Mouse (Mus musculus) brain, embryonic 14.5 days (tissue): ENCODE data around the gene Dgkg.

ENCODE experiments used
- CTCF ChIP-seq: fragments of 200-500 bp; IDR thresholded peaks from 2 replicates; pipeline ENCODE4 v1.5.1; 2012; ENCODE audit warnings: inconsistent platforms, mild to moderate bottlenecking, moderate library complexity, borderline replicate concordance; ENCODE audit not compliant: insufficient read depth, insufficient read length; ENCODE audit errors: extremely low read depth
- POLR2A ChIP-seq: fragments of 200-500 bp; IDR thresholded peaks from 2 replicates; pipeline ENCODE4 v1.6.1; 2012; ENCODE audit warnings: mild to moderate bottlenecking, inconsistent platforms, borderline replicate concordance; ENCODE audit not compliant: poor library complexity, insufficient read depth, insufficient read length, severe bottlenecking; ENCODE audit errors: extremely low read depth

- TF ChIP-seq CTCF: no peak
- TF ChIP-seq POLR2A: no peak
Observed at GRCm38 (mm10) chr16:22608046-22608445, 49.0 kb downstream of the Dgkg start.
